Mouse (Mus musculus): ENCODE results near the gene Ankrd61.

Gene Ankrd61

GRCm38 (mm10) chr5:143897635-143898330 is at the start of gene Ankrd61:
Gene Ankrd61 (minus strand): TSS chr5:143897685.
- DNase-seq, result no peak

- peak; percentile 78 for DNase-seq
These were observed 46.0 kb upstream of the Ankrd61 start for GRCm38 (mm10) chr5:143943231-143944125.

- no peak for DNase-seq
These were observed 44.1 kb upstream of the Ankrd61 start for GRCm38 (mm10) chr5:143941588-143941987.

- DNase-seq, result no peak
These were observed 38.7 kb upstream of the Ankrd61 start for GRCm38 (mm10) chr5:143936156-143936555.

GRCm38 (mm10) chr5:143933875-143934274 is 36.4 kb upstream of the Ankrd61 start:
- DNase-seq, result no peak

GRCm38 (mm10) chr5:143933414-143933813 is 35.9 kb upstream of the Ankrd61 start:
- no peak for DNase-seq

- no peak for DNase-seq
These were observed 35.3 kb upstream of the Ankrd61 start, which contains the start of gene Rsph10b for GRCm38 (mm10) chr5:143932831-143933230. Gene Rsph10b (plus strand): TSS chr5:143933035.

GRCm38 (mm10) chr5:143931863-143932580 is 34.5 kb upstream of the Ankrd61 start:
- no peak for DNase-seq

- DNase-seq, result no peak
These were observed 33.2 kb upstream of the Ankrd61 start for GRCm38 (mm10) chr5:143930656-143931055.

- DNase-seq, result no peak
These were observed 31.8 kb upstream of the Ankrd61 start for GRCm38 (mm10) chr5:143929291-143929690.

GRCm38 (mm10) chr5:143927875-143928274 is 30.4 kb upstream of the Ankrd61 start, which contains the start of gene Gm42421:
Gene Gm42421 (plus strand): TSS chr5:143928175.
- DNase-seq, result no peak

GRCm38 (mm10) chr5:143924781-143925452 is 27.4 kb upstream of the Ankrd61 start:
- DNase-seq, result no peak

- no peak for DNase-seq
These were observed 20.6 kb upstream of the Ankrd61 start for GRCm38 (mm10) chr5:143918120-143918519.

- DNase-seq, result no peak
These were observed 19.9 kb upstream of the Ankrd61 start for GRCm38 (mm10) chr5:143917418-143917817.

- no peak for DNase-seq
These were observed 18.7 kb upstream of the Ankrd61 start for GRCm38 (mm10) chr5:143916221-143916620.

- DNase-seq, result peak; percentile 96
These were observed 12.2 kb upstream of the Ankrd61 start, which contains the start of the genes Aimp2 and Pms2 for GRCm38 (mm10) chr5:143909417-143910400. Gene Aimp2 (minus strand): TSS chr5:143909847. Gene Pms2 (plus strand): TSS chr5:143909964.

- DNase-seq, result no peak
These were observed 11.4 kb upstream of the Ankrd61 start for GRCm38 (mm10) chr5:143908926-143909325.

- no peak for DNase-seq
These were observed 8.9 kb upstream of the Ankrd61 start for GRCm38 (mm10) chr5:143906429-143906828.

GRCm38 (mm10) chr5:143903813-143904212 is 6.3 kb upstream of the Ankrd61 start:
- no peak for DNase-seq

GRCm38 (mm10) chr5:143902111-143902510 is 4.6 kb upstream of the Ankrd61 start:
- no peak for DNase-seq

GRCm38 (mm10) chr5:143893396-143893795 is 4.1 kb downstream of the Ankrd61 start:
- no peak for DNase-seq
